Mouse (Mus musculus) kidney, adult 11 months (tissue): Measurements from ENCODE around the gene Cdc37l1.

Experiments used
- DNase-seq: peaks from one replicate; pipeline ENCODE4 v3.0.0; 2022

The Cdc37l1 gene

GRCm38 (mm10) chr19:29049401-29050075 is 59.4 kb downstream of the Cdc37l1 start:
- no peak for DNase-seq

- no peak for DNase-seq
Measured at GRCm38 (mm10) chr19:29050186-29050980, 60.2 kb downstream of the Cdc37l1 start.

- no peak for DNase-seq
Measured at GRCm38 (mm10) chr19:29052786-29053185, 62.6 kb downstream of the Cdc37l1 start.

- DNase-seq: no peak
Measured at GRCm38 (mm10) chr19:29054594-29054993, 64.4 kb downstream of the Cdc37l1 start.

- no peak for DNase-seq
Measured at GRCm38 (mm10) chr19:29055469-29055868, 65.3 kb downstream of the Cdc37l1 start.

- no peak for DNase-seq
Measured at GRCm38 (mm10) chr19:29058741-29059140, 68.6 kb downstream of the Cdc37l1 start.

GRCm38 (mm10) chr19:29059688-29060087 is 69.5 kb downstream of the Cdc37l1 start:
- DNase-seq: no peak

GRCm38 (mm10) chr19:29060299-29060698 is 70.1 kb downstream of the Cdc37l1 start:
- DNase-seq: no peak

- no peak for DNase-seq
Measured at GRCm38 (mm10) chr19:29063009-29063408, 72.9 kb downstream of the Cdc37l1 start.

- peak; percentile 93 for DNase-seq
Measured at GRCm38 (mm10) chr19:29063577-29064363, 73.6 kb downstream of the Cdc37l1 start.

GRCm38 (mm10) chr19:29064451-29065102 is 74.4 kb downstream of the Cdc37l1 start:
- DNase-seq: no peak

- peak; percentile 91 for DNase-seq
Measured at GRCm38 (mm10) chr19:29066981-29067471, 76.9 kb downstream of the Cdc37l1 start.

- DNase-seq: no peak
Measured at GRCm38 (mm10) chr19:29069195-29069594, 79.0 kb downstream of the Cdc37l1 start.

GRCm38 (mm10) chr19:29074802-29075201 is 84.7 kb downstream of the Cdc37l1 start:
- DNase-seq: peak; percentile 19
